Mouse (Mus musculus): ENCODE measurements around the gene Gm21876. TPM values are rescaled to one million over a fixed set of nuclear protein-coding genes. Genes with fewer than 3 reads are reported as not detected.

Gm21876 gene
- not detected for polyA plus RNA-seq (2017; shearing (Covaris generic))

GRCm38 (mm10) chrX:21175553-21175952 lies at the start of gene Gm21876:
Gene Gm21876, minus strand, starts transcription at chrX:21175653.
- no peak for ATAC-seq

GRCm38 (mm10) chrX:21220422-21220821 lies 45.0 kb upstream of the Gm21876 start:
- no peak for ATAC-seq

GRCm38 (mm10) chrX:21146675-21147074 lies 28.8 kb downstream of the Gm21876 start:
- peak; percentile 61 for ATAC-seq

Other genes starting within 250 kb of the Gm21876 start
- gene Cfp, start 244.1 kb downstream of the Gm21876 start, polyA plus RNA-seq (2017; shearing (Covaris generic)), result 1 to 10 TPM; 5.9 to 9.8 TPM
- 1 to 10 TPM; 4.5 to 6.6 TPM for gene Elk1, start 225.0 kb downstream of the Gm21876 start, polyA plus RNA-seq (2017; shearing (Covaris generic))
- 10 to 100 TPM; 33.6 to 38.9 TPM for gene Uxt, start 213.6 kb downstream of the Gm21876 start, polyA plus RNA-seq (2017; shearing (Covaris generic))
- 10 to 100 TPM; 16.7 to 22.9 TPM for gene Zfp182, start 113.3 kb downstream of the Gm21876 start, polyA plus RNA-seq (2017; shearing (Covaris generic))
- not detected for gene Spaca5, start 107.2 kb downstream of the Gm21876 start, polyA plus RNA-seq (2017; shearing (Covaris generic))
- 1 to 10 TPM; 2.1 to 2.6 TPM for gene Zfp300, start 86.1 kb downstream of the Gm21876 start, polyA plus RNA-seq (2017; shearing (Covaris generic))
- gene Ssxa1, start 59.8 kb downstream of the Gm21876 start, polyA plus RNA-seq (2017; shearing (Covaris generic)), result not detected